Mouse (Mus musculus): Measurements from ENCODE around the gene Slc17a3. TPM values are rescaled to one million over a fixed set of nuclear protein-coding genes. Genes with fewer than 3 reads are reported as not detected.

Slc17a3 gene
- polyA plus RNA-seq, 1 experiment from 2014 or later = 0.35 TPM

DNA sequence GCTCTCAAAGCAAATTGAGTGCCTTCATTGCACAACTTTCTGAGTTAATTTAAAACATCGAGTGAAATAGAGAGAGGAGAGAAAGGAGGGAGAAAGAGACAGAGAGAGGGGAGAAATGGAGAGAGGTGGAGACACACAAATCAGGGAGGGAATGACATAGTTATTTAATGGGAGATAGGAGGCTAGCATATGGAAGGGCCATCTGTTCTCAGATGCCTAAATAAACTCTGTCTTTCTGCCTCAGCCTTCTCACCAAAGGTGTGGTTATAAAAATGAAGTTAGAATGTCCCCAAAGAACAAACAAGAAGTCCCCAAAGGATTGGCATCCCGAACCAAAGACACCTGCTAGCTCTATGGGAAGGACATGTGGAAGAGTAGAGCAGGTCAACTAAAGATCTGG, 10.1 kb downstream of the Slc17a3 start:
- no peak overlapping the region for H3K4me3 ChIP-seq (replicated peaks)
- no peaks in the 10 kb centered on the region for H3K9me3 ChIP-seq
- 73% methylated on average over 2 of the region's 2 CpGs for WGBS
- H3K36me3 ChIP-seq = no peaks in the 10 kb centered on the region
- no peaks in the 10 kb centered on the region for H3K4me1 ChIP-seq (replicated peaks)
- ATAC-seq = no peak
- H3K27me3 ChIP-seq (replicated peaks) = no peaks in the 10 kb centered on the region
- no peak overlapping the region for H3K27ac ChIP-seq
- no peak overlapping the region for H3K9ac ChIP-seq
- H3K4me2 ChIP-seq (replicated peaks) = no peak overlapping the region

DNA sequence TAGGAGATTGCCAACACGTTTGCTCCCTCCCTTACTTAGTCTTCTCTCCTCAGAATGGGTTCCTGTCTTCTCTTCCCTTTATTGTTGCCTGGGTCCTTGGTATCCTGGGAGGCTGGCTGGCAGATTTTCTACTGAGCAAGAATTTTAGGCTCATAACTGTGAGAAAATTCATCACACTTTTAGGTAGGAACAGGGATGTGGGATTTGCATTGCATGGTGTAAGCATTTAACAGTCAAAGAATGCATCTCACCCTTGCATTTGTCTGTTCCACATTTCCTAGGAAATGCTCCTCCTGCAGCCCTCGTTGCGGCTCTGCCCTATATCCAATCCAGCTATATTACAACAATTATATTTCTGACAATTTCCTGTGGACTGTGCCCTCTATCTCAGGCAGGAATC, 17.2 kb downstream of the Slc17a3 start:
- WGBS = 59% methylated on average over 3 of the region's 3 CpGs
- no peaks in the 10 kb centered on the region for H3K4me1 ChIP-seq (replicated peaks)

DNA sequence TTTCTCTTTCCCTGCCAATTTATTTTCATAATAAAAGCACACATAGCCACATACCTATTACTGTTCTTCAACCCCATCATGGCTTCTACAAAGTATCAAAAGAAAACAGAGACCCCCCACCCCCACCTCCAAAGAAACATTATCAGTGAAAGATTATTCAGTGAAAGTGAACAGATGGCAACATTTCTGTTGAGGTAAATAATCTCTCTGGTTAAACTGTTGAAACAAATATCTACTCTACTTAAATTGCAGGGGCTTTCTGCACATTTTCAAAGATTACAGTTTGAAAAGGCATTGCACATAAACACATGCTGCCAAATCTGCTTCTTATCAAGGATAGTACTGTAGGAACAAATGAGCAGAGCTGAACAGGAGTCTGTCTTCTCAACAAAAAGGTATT, 22.6 kb downstream of the Slc17a3 start:
- no peak for ATAC-seq
- Histone ChIP-seq H3K4me2 (replicated peaks) (no peak overlapping the region), H3K27ac (no peak overlapping the region), H3K36me3 (no peaks in the 10 kb centered on the region), H3K9ac (no peak overlapping the region), H3K27me3 (replicated peaks) (no peaks in the 10 kb centered on the region), H3K4me1 (replicated peaks) (peaks cover 3% of the 10 kb centered on the region; the same call in 1 of the 2 replicates), H3K4me3 (replicated peaks) (no peak overlapping the region), H3K9me3 (no peaks in the 10 kb centered on the region)

More for the DNA sequence above, 17.2 kb downstream of the Slc17a3 start:
- no peak overlapping the region for H3K4me3 ChIP-seq (replicated peaks)
- no peaks in the 10 kb centered on the region for H3K9me3 ChIP-seq
- no peak overlapping the region for H3K27ac ChIP-seq
- no peak overlapping the region for H3K9ac ChIP-seq
- no peak overlapping the region for H3K4me2 ChIP-seq (replicated peaks)
- no peaks in the 10 kb centered on the region for H3K36me3 ChIP-seq
- ATAC-seq = no peak
- no peaks in the 10 kb centered on the region for H3K27me3 ChIP-seq (replicated peaks)

DNA sequence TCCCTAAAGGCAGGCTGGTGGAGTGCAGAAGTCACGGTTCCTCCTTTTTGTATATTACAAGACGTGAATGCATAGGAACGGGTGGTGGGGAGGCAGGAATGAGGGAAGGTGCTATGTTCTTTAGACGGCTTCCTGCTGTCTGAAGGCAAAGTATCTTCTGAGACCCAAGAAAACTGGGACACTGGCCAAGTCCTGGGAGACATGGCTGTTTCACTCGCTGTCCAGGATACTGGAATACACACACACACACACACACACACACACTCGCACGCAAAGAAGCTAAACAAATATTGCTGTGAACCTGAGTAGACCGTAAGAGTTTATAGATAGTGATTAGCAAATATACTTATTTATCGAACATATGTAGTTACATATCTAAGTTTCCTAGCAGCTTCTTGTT, 25.5 kb downstream of the Slc17a3 start:
- no peaks in the 10 kb centered on the region for H3K9me3 ChIP-seq
- H3K27ac ChIP-seq = no peak overlapping the region
- 52% methylated on average over 9 of the region's 9 CpGs for WGBS
- H3K4me3 ChIP-seq (replicated peaks) = no peak overlapping the region
- H3K27me3 ChIP-seq (replicated peaks) = no peaks in the 10 kb centered on the region
- peaks cover 3% of the 10 kb centered on the region; the same call in 1 of the 2 replicates for H3K4me1 ChIP-seq (replicated peaks)
- H3K36me3 ChIP-seq = no peaks in the 10 kb centered on the region
- H3K9ac ChIP-seq = no peak overlapping the region
- H3K4me2 ChIP-seq (replicated peaks) = no peak overlapping the region
- no peak for ATAC-seq

DNA sequence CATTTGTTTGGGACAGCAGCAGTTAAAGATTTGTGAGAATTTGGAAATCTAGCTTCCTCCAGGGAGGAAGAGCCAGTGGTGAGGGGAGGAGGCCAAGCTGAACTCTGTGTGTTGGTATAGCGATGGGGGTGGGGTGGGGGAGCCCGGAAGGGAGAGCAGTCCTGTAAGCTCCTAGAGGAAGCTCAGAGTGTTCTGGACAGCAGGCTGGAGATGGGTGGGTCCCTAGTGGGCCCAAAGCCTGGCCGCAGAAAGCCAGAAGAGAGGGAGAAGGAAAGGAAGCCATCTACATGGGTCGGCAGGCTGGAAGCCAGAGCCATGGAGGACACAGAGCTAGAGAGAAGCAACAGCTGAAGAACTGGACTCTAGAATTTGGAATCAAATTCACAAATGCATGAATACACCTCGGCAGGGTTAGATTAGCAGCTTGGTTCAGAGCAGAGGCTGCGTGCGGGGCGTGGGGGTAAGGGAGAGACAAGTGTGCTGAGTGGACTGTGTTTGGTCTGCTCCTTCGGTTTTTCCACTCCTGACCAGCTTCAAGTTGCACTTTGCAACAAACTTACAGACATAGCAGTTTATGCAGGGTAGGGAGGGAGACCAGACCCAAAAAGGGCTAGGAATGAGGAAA, 27.0 kb downstream of the Slc17a3 start:
- H3K9ac ChIP-seq = no peak overlapping the region
- no peaks in the 10 kb centered on the region for H3K9me3 ChIP-seq
- ATAC-seq = no peak
- peaks cover 3% of the 10 kb centered on the region; the same call in 1 of the 2 replicates for H3K4me1 ChIP-seq (replicated peaks)
- H3K27ac ChIP-seq = no peak overlapping the region
- no peak overlapping the region for H3K4me3 ChIP-seq (replicated peaks)
- no peaks in the 10 kb centered on the region for H3K27me3 ChIP-seq (replicated peaks)
- WGBS = 63% methylated on average over 9 of the region's 9 CpGs
- no peaks in the 10 kb centered on the region for H3K36me3 ChIP-seq
- no peak overlapping the region for H3K4me2 ChIP-seq (replicated peaks)

DNA sequence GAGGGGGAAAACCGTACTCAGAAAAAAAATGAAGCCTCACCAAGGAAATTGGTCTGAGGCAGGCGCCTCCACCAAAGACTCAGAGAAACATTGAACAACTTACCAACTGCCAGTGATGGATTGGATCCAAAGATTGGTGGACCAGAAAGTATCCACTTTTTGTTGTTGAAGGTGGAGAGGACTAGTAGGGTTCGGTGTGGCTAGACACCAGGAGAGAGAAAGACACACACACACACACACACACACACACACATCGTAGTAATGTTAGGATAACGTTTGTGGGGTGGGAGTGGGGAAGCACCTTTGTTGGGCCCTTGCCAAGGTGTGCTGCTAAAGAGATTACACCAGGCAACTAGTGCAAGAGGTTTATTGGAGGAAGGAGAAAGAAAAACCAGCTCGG, 27.8 kb downstream of the Slc17a3 start:
- 75% methylated on average over 6 of the region's 6 CpGs for WGBS
- H3K9ac ChIP-seq = no peak overlapping the region
- H3K27ac ChIP-seq = no peak overlapping the region
- H3K9me3 ChIP-seq = no peaks in the 10 kb centered on the region
- ATAC-seq = no peak
- H3K27me3 ChIP-seq (replicated peaks) = no peaks in the 10 kb centered on the region
- H3K4me2 ChIP-seq (replicated peaks) = no peak overlapping the region
- no peak overlapping the region for H3K4me3 ChIP-seq (replicated peaks)
- no peaks in the 10 kb centered on the region for H3K36me3 ChIP-seq
- H3K4me1 ChIP-seq (replicated peaks) = peaks cover 3% of the 10 kb centered on the region; the same call in 1 of the 2 replicates

DNA sequence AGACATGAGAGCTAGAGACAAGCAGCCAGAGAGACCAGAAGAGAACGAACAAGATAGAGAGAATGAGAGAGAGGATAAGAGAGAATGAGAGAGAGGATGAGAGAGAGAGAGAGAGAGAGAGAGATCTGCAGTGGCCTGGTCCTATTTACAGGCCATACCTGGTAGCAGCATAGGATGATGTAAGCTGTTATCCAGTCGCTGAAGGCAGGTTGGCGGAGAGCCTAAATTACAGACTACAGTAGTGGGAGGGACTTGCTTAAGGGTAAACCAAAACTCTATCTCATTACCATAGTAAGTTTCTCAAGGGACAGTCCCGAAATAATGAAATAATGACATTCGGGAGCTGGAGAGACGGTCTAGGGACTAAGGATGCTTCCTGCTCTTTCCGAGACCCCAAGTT, 28.2 kb downstream of the Slc17a3 start, which contains the start of gene Slc17a1:
Gene Slc17a1, plus strand, starts transcription at position 346 of the 400 bp plus-strand sequence.
- H3K4me1 ChIP-seq (replicated peaks) = peaks cover 3% of the 10 kb centered on the region; the same call in 1 of the 2 replicates
- H3K4me2 ChIP-seq (replicated peaks) = no peak within 1 kb of the TSS
- ATAC-seq = no peak
- no peak within 1 kb of the TSS for H3K9ac ChIP-seq
- H3K36me3 ChIP-seq = no peaks in the 10 kb centered on the region
- H3K4me3 ChIP-seq (replicated peaks) = no peak within 1 kb of the TSS
- no peaks in the 10 kb centered on the region for H3K9me3 ChIP-seq
- H3K27ac ChIP-seq = no peak within 1 kb of the TSS
- WGBS = 89% methylated on average over 7 of the region's 7 CpGs
- H3K27me3 ChIP-seq (replicated peaks) = no peaks in the 10 kb centered on the region

DNA sequence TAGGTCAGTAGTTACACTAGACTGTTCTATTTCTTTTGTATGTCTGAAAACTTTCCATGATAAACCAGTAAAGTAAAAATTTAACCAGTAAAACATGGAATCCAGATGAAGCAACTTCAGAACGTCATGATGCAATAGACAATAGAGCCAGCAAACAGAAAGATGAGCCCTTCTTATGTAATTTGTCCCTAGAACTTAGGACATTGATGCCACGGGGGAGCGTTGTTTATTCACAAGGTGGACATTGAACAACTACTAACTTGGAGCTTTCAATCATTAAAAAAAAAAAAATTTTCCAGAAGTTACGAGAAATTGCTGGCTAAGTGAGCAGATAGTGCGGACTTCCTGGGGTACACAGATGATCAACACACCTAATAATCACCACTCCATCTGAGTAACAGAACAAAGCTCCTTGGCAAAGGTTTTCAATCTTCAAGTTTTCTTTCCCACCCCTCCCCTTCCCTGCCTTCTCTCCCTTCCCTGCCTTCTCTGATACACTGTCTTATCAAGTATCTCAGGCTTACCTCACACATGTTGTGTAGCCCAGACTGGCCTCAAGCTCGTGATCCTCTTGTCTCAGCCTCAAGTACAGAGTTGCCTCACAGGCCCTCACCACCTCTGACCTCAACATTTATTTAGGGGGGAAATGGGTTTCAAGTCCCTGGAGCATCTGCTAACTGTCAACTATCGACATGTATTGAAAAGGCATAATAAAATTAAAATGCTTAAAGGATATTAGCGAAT, 29.7 kb downstream of the Slc17a3 start:
- Histone ChIP-seq H3K4me2 (replicated peaks) (no peak overlapping the region), H3K9ac (no peak overlapping the region), H3K36me3 (no peaks in the 10 kb centered on the region), H3K4me3 (replicated peaks) (no peak overlapping the region), H3K27me3 (replicated peaks) (no peaks in the 10 kb centered on the region), H3K4me1 (replicated peaks) (peaks cover 3% of the 10 kb centered on the region; the same call in 1 of the 2 replicates), H3K27ac (no peak overlapping the region), H3K9me3 (no peaks in the 10 kb centered on the region)
- peak; percentile 43; the same call in 1 of the 2 replicates for ATAC-seq
- 84% methylated on average over 8 of the region's 8 CpGs for WGBS

DNA sequence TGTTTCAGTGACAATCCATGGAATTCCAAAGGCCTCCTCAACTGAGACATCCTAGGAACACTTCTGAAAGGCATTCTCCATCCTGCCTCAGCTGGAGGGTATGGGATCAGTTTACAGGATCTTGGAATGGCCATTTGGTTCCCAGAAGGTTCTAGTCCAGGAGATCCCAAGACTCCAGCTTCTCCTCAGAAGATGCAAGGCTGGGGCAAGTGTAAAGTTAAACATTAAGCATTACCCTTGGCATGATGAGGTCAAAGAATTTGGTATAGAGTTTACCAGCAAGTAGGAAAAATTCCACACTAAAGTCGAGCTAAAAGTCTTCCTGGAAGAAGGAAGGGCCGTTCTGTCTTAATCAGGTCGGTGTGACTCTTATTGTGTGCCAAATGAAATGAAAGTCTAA, 30.8 kb downstream of the Slc17a3 start:
- no peaks in the 10 kb centered on the region for H3K9me3 ChIP-seq
- H3K4me2 ChIP-seq (replicated peaks) = no peak overlapping the region
- no peak for ATAC-seq
- H3K4me1 ChIP-seq (replicated peaks) = peaks cover 3% of the 10 kb centered on the region; the same call in 1 of the 2 replicates
- H3K9ac ChIP-seq = no peak overlapping the region
- no peak overlapping the region for H3K4me3 ChIP-seq (replicated peaks)
- no peaks in the 10 kb centered on the region for H3K36me3 ChIP-seq
- 69% methylated on average over 3 of the region's 3 CpGs for WGBS
- H3K27me3 ChIP-seq (replicated peaks) = no peaks in the 10 kb centered on the region
- H3K27ac ChIP-seq = no peak overlapping the region

DNA sequence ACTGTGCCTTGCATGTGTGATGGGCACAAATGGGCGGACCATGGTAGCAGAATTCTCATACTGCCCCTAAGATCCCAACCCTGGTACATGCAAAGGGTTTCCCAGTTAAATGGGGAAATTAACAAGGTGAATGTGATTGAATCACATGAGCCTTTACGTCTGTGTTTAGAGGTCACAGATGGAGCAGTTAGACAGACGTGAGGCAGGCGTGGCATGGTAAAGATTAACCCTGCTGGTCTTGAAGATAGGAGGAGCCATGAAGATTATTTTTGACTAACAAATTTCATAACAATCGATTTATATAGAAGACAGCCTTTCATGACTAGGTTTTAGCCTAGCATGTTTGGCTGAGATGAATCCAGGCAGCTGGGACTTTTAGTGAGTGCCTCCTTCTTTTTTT, 33.9 kb downstream of the Slc17a3 start:
- no peaks in the 10 kb centered on the region for H3K9me3 ChIP-seq
- H3K27me3 ChIP-seq (replicated peaks) = no peaks in the 10 kb centered on the region
- H3K4me1 ChIP-seq (replicated peaks) = no peaks in the 10 kb centered on the region
- H3K27ac ChIP-seq = no peak overlapping the region
- 57% methylated on average over 5 of the region's 5 CpGs for WGBS
- no peaks in the 10 kb centered on the region for H3K36me3 ChIP-seq
- no peak overlapping the region for H3K4me3 ChIP-seq (replicated peaks)
- no peak overlapping the region for H3K4me2 ChIP-seq (replicated peaks)
- no peak for ATAC-seq
- no peak overlapping the region for H3K9ac ChIP-seq

DNA sequence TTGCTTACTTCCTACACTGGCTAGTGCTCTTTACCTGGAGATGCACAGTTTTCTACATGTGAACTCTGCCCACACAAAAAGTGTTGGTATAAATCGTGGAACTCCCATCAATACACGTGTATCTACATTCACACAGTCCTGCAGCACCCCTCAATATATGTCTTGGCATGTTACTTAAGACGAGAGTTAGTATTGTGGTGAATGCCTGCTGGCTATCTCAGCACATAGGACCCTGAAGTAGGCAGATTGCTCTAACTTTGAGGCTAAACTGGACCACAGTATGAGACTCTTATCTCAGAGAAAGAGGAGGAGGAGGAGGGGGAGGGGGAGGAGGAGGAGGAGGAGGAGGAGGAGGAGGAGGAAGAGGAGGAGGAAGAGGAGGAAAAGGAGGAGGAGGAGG, 39.9 kb downstream of the Slc17a3 start:
- WGBS = 79% methylated on average over 3 of the region's 3 CpGs
- no peaks in the 10 kb centered on the region for H3K9me3 ChIP-seq

DNA sequence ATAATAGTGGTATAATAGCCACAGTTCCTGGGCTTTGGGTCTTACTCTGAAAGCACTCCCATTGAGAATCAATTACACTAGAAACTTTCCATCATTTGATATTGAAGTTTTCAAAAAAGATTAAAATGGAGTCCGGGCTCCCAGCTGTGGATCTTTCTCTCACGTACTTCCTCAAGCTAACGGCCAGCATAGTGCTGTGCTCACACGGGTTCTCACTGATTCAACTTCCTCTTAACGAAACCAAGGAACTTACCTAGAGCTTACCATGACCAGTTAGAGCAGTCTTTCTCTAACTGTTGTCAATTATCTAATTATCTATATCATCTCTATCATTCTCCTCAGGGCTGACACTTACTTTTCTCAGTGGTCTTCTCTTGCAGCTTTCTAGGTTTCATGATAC, 40.4 kb downstream of the Slc17a3 start:
- Histone ChIP-seq H3K9ac (no peak overlapping the region), H3K4me2 (replicated peaks) (no peak overlapping the region), H3K4me1 (replicated peaks) (no peaks in the 10 kb centered on the region), H3K36me3 (no peaks in the 10 kb centered on the region), H3K4me3 (replicated peaks) (no peak overlapping the region), H3K27ac (no peak overlapping the region), H3K27me3 (replicated peaks) (no peaks in the 10 kb centered on the region), H3K9me3 (no peaks in the 10 kb centered on the region)
- 88% methylated on average over 5 of the region's 5 CpGs for WGBS
- ATAC-seq = no peak

More for the DNA sequence above, 39.9 kb downstream of the Slc17a3 start:
- no peaks in the 10 kb centered on the region for H3K36me3 ChIP-seq
- no peaks in the 10 kb centered on the region for H3K27me3 ChIP-seq (replicated peaks)
- H3K9ac ChIP-seq = no peak overlapping the region
- H3K4me1 ChIP-seq (replicated peaks) = no peaks in the 10 kb centered on the region
- no peak for ATAC-seq
- H3K27ac ChIP-seq = no peak overlapping the region
- H3K4me2 ChIP-seq (replicated peaks) = no peak overlapping the region
- H3K4me3 ChIP-seq (replicated peaks) = no peak overlapping the region

DNA sequence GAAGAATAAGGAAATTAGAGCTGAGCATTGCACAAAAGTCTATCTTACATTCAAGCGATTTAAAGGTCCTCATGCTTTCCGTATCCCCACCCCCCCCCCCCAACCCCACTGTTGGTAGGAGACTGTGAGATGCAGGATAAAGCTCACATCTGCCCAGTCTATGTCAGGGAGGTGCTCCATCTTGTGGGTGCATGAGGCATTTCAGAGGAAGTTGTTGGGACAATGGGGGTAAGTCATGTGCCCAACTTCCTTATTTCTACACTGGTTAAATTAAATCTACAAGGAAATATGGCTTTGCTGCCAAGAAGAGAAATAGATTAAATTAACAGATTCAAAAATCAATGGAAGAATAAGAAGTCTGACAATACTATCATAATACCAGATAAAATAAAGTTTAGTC, 46.3 kb downstream of the Slc17a3 start:
- no peak overlapping the region for H3K9ac ChIP-seq
- no peaks in the 10 kb centered on the region for H3K27me3 ChIP-seq (replicated peaks)
- H3K4me3 ChIP-seq (replicated peaks) = no peak overlapping the region
- 47% methylated on average over 2 of the region's 2 CpGs for WGBS
- no peaks in the 10 kb centered on the region for H3K4me1 ChIP-seq (replicated peaks)
- H3K36me3 ChIP-seq = no peaks in the 10 kb centered on the region
- no peak overlapping the region for H3K4me2 ChIP-seq (replicated peaks)
- no peak for ATAC-seq
- H3K9me3 ChIP-seq = no peaks in the 10 kb centered on the region
- H3K27ac ChIP-seq = no peak overlapping the region

All from intestine, embryonic 15.5 days (tissue).